Comparison of ENCODE assay signal across 8 mouse cellular contexts in genomic region chr5:111416591-111417374, GRCm38 (mm10). TPM values are rescaled to one million over a fixed set of nuclear protein-coding genes. Genes with fewer than 3 reads are reported as not detected.
DNase-seq lines count a peak whose midpoint lies in the region; ATAC-seq and TF ChIP-seq lines count a peak whose summit lies in the region.

Mn1 (plus strand) TSS chr5:111417362.

- peak within 1 kb of the TSS; percentile 97 for H3K4me2 ChIP-seq in heart, embryonic 11.5 days
- H3K4me2 ChIP-seq in kidney, embryonic 15.5 days: peak within 1 kb of the TSS; percentile 94
- peak within 1 kb of the TSS; percentile 75 for H3K4me2 ChIP-seq in limb, embryonic 14.5 days (replicated peaks; ENCODE audit: low read depth, low read length, severe bottlenecking)
- peak within 1 kb of the TSS; percentile 92 for H3K4me2 ChIP-seq in midbrain, postnatal 0 days (ENCODE audit: low read depth, low read length, poor library complexity, severe bottlenecking)
- H3K4me2 ChIP-seq in stomach, embryonic 16.5 days (ENCODE audit: low read depth, low read length): peak within 1 kb of the TSS; percentile 92

- H3K4me3 ChIP-seq in embryonic fibroblast, embryonic 13.5 days (ENCODE audit: insufficient read depth, low read length): peak within 1 kb of the TSS; percentile 85
- H3K4me3 ChIP-seq in heart, embryonic 11.5 days (ENCODE audit: low read depth, low read length): peak within 1 kb of the TSS; percentile 77
- H3K4me3 ChIP-seq in kidney, embryonic 15.5 days (replicated peaks): peak within 1 kb of the TSS; percentile 78
- peak within 1 kb of the TSS; percentile 70 for H3K4me3 ChIP-seq in limb, embryonic 14.5 days (replicated peaks; ENCODE audit: low read length)
- peak within 1 kb of the TSS; percentile 90 for H3K4me3 ChIP-seq in midbrain, postnatal 0 days (ENCODE audit: low read depth, low read length)
- H3K4me3 ChIP-seq in stomach, embryonic 16.5 days (replicated peaks; ENCODE audit: low read length): peak within 1 kb of the TSS; percentile 77

- no peaks in the 10 kb centered on the region for H3K4me1 ChIP-seq in embryonic fibroblast, embryonic 13.5 days (ENCODE audit: control insufficient read depth, insufficient read depth, low read length)
- H3K4me1 ChIP-seq in heart, embryonic 11.5 days (ENCODE audit: control insufficient read depth, insufficient read depth, low read length): peaks cover 38% of the 10 kb centered on the region
- peaks cover 63% of the 10 kb centered on the region for H3K4me1 ChIP-seq in kidney, embryonic 15.5 days
- H3K4me1 ChIP-seq in limb, embryonic 14.5 days (ENCODE audit: control insufficient read depth, insufficient read depth, low read length): peaks cover 51% of the 10 kb centered on the region
- peaks cover 5% of the 10 kb centered on the region; the same call in 1 of the 2 replicates for H3K4me1 ChIP-seq in midbrain, postnatal 0 days (ENCODE audit: insufficient read depth, low read length)
- peaks cover 35% of the 10 kb centered on the region for H3K4me1 ChIP-seq in stomach, embryonic 16.5 days (ENCODE audit: control insufficient read depth, insufficient read depth, low read length)

- H3K9me3 ChIP-seq in heart, embryonic 11.5 days (replicated peaks; ENCODE audit: control insufficient read depth, low read length): no peaks in the 10 kb centered on the region
- no peaks in the 10 kb centered on the region for H3K9me3 ChIP-seq in kidney, embryonic 15.5 days (replicated peaks)
- H3K9me3 ChIP-seq in limb, embryonic 14.5 days (ENCODE audit: control insufficient read depth, low read length): no peaks in the 10 kb centered on the region
- H3K9me3 ChIP-seq in midbrain, postnatal 0 days (ENCODE audit: low read length): no peaks in the 10 kb centered on the region
- no peaks in the 10 kb centered on the region for H3K9me3 ChIP-seq in stomach, embryonic 16.5 days (replicated peaks; ENCODE audit: control insufficient read depth, low read length)

- TF ChIP-seq POLR2A in embryonic fibroblast, embryonic 13.5 days (IDR thresholded peaks at IDR 0.05; ENCODE audit: low read depth, low read length): peak; percentile 87
- TF ChIP-seq POLR2A in limb, embryonic 14.5 days (IDR thresholded peaks at IDR 0.05; ENCODE audit: borderline replicate concordance, extremely low read depth, insufficient read depth, insufficient read length): peak; percentile 56; the same call in 1 of the 2 replicates

- DNase-seq in cerebellum, adult 11 months: peak; percentile 30
- DNase-seq in limb, embryonic 14.5 days (ENCODE audit: low spot score): peak; percentile 96
- DNase-seq in midbrain, postnatal 0 days (ENCODE audit: low spot score): peak; percentile 96

- no peak for TF ChIP-seq CTCF in embryonic fibroblast, embryonic 13.5 days (IDR thresholded peaks at IDR 0.05; ENCODE audit: borderline replicate concordance, insufficient read depth, low read length)
- TF ChIP-seq CTCF in midbrain, postnatal 0 days (IDR thresholded peaks at IDR 0.05): no peak; the same call in 1 of the 2 replicates

- peaks cover 42% of the 10 kb centered on the region for H3K27me3 ChIP-seq in heart, embryonic 11.5 days (ENCODE audit: control insufficient read depth, insufficient read depth, low read length)
- H3K27me3 ChIP-seq in kidney, embryonic 15.5 days: peaks cover 88% of the 10 kb centered on the region
- H3K27me3 ChIP-seq in limb, embryonic 14.5 days (ENCODE audit: control insufficient read depth, insufficient read depth, low read length): peaks cover 34% of the 10 kb centered on the region
- no peaks in the 10 kb centered on the region for H3K27me3 ChIP-seq in midbrain, postnatal 0 days (ENCODE audit: insufficient read depth, low read length)
- peaks cover 25% of the 10 kb centered on the region for H3K27me3 ChIP-seq in stomach, embryonic 16.5 days (ENCODE audit: control insufficient read depth, insufficient read depth, low read length)

- ATAC-seq in cerebellum, adult (ENCODE audit: insufficient number of reproducible peaks, low FRiP score, low TSS enrichment): no peak
- ATAC-seq in heart, embryonic 11.5 days (replicated peaks; ENCODE audit: insufficient number of reproducible peaks, low FRiP score, low TSS enrichment): peak; percentile 79
- ATAC-seq in kidney, embryonic 15.5 days (replicated peaks; ENCODE audit: low FRiP score): peak; percentile 91
- ATAC-seq in limb, embryonic 14.5 days (ENCODE audit: low FRiP score, low read depth): peak; percentile 93
- peak; percentile 90 for ATAC-seq in midbrain, postnatal 0 days (ENCODE audit: low FRiP score)
- peak; percentile 88 for ATAC-seq in stomach, embryonic 16.5 days (ENCODE audit: insufficient read depth, low FRiP score)

- peak within 1 kb of the TSS; percentile 88 for H3K9ac ChIP-seq in heart, embryonic 11.5 days (ENCODE audit: low read depth, low read length)
- peak within 1 kb of the TSS; percentile 78 for H3K9ac ChIP-seq in kidney, embryonic 15.5 days
- H3K9ac ChIP-seq in limb, embryonic 14.5 days (ENCODE audit: low read depth, low read length, severe bottlenecking): peak within 1 kb of the TSS; percentile 90
- peak within 1 kb of the TSS; percentile 91 for H3K9ac ChIP-seq in midbrain, postnatal 0 days (replicated peaks; ENCODE audit: low read length, poor library complexity, severe bottlenecking)
- H3K9ac ChIP-seq in stomach, embryonic 16.5 days (ENCODE audit: low read length): peak within 1 kb of the TSS; percentile 92

- 0 out of 2 replicates have a peak, but pooled peaks cover 3% of the 10 kb centered on the region for H3K36me3 ChIP-seq in heart, embryonic 11.5 days (ENCODE audit: control insufficient read depth, insufficient read depth, low read length)
- peaks cover 7% of the 10 kb centered on the region; the same call in 1 of the 2 replicates for H3K36me3 ChIP-seq in kidney, embryonic 15.5 days
- H3K36me3 ChIP-seq in limb, embryonic 14.5 days (ENCODE audit: control insufficient read depth, insufficient read depth, low read length): peaks cover 30% of the 10 kb centered on the region
- H3K36me3 ChIP-seq in midbrain, postnatal 0 days (ENCODE audit: insufficient read depth, low read length): peaks cover 11% of the 10 kb centered on the region; the same call in 1 of the 2 replicates
- H3K36me3 ChIP-seq in stomach, embryonic 16.5 days (ENCODE audit: control insufficient read depth, insufficient read depth, low read length): no peaks in the 10 kb centered on the region

- under 1% methylated on average over 86 of the region's 88 CpGs for WGBS in heart, embryonic 11.5 days (ENCODE audit: insufficient replicate concordance)
- 0% methylated on average over 88 of the region's 88 CpGs for WGBS in kidney, embryonic 15.5 days
- WGBS in limb, embryonic 14.5 days: under 1% methylated on average over 57 of the region's 88 CpGs
- WGBS in midbrain, postnatal 0 days: under 1% methylated on average over 74 of the region's 88 CpGs
- WGBS in stomach, embryonic 16.5 days: under 1% methylated on average over 88 of the region's 88 CpGs

- peak within 1 kb of the TSS; percentile 58 for H3K27ac ChIP-seq in embryonic fibroblast, embryonic 13.5 days (ENCODE audit: insufficient read depth, low read length)
- H3K27ac ChIP-seq in heart, embryonic 11.5 days (ENCODE audit: low read depth, low read length): peak within 1 kb of the TSS; percentile 88
- peak within 1 kb of the TSS; percentile 49 for H3K27ac ChIP-seq in kidney, embryonic 15.5 days
- peak within 1 kb of the TSS; percentile 82 for H3K27ac ChIP-seq in limb, embryonic 14.5 days (replicated peaks; ENCODE audit: low read depth, low read length)
- peak within 1 kb of the TSS; percentile 90 for H3K27ac ChIP-seq in midbrain, postnatal 0 days (ENCODE audit: low read depth, low read length)
- H3K27ac ChIP-seq in stomach, embryonic 16.5 days (ENCODE audit: low read length): peak within 1 kb of the TSS; percentile 81

RNA-seq across cellular contexts. Expression of gene Mn1, which starts in this region (rescaled TPM):
- polyA plus RNA-seq in embryonic fibroblast, embryonic 13.5 days (2011; ENCODE audit: insufficient read length, low read depth, missing spikeins): 18.9 and 21.7 TPM in 2 replicates
- 6.6 and 7.1 TPM in 2 replicates for polyA plus RNA-seq in heart, embryonic 11.5 days (2014; fragmentation: Nextera tagmentation; extraction: Ambion mirVana)
- polyA plus RNA-seq in kidney, embryonic 15.5 days (2015; fragmentation: Nextera tagmentation; extraction: Ambion mirVana): 6.2 and 7.8 TPM in 2 replicates
- 11.4 and 16.0 TPM in 2 replicates for polyA plus RNA-seq in limb, embryonic 14.5 days (2012; rRNA removed)
- polyA plus RNA-seq in limb, embryonic 14.5 days (2014; fragmentation: Nextera tagmentation; extraction: Ambion mirVana): 18.2 and 21.0 TPM in 2 replicates
- 112 and 139 TPM in 2 replicates for total RNA-seq in midbrain, postnatal 0 days (2014; rRNA removed)
- polyA plus RNA-seq in midbrain, postnatal 0 days (2015; fragmentation: Nextera tagmentation; extraction: Ambion mirVana): 49.6 and 49.8 TPM in 2 replicates
- 11.1 and 11.7 TPM in 2 replicates for polyA plus RNA-seq in stomach, embryonic 16.5 days (2015; fragmentation: Nextera tagmentation; extraction: Ambion mirVana)

Comparison
In these comparisons a context has a peak if more than half of its experiments do, and no peak if none do; other contexts are left out.
1. DNase-seq: peak in every context shown above with its lines; median percentile 96 in limb, embryonic 14.5 days; 96 in midbrain, postnatal 0 days; 30 in cerebellum, adult 11 months.